Mouse (Mus musculus): Measurements from ENCODE around the gene Ikbkg. TPM values are rescaled to one million over a fixed set of nuclear protein-coding genes. Genes with fewer than 3 reads are reported as not detected.
"Not testable (repeated sequence)": the region's sequence is repeated elsewhere in the genome, so short reads cannot be mapped to it uniquely, and the experiment has no call there.

The Ikbkg gene
- total and polyA plus RNA-seq, 2 experiments from 2014 or later = 17.4 to 34.7 TPM

DNA sequence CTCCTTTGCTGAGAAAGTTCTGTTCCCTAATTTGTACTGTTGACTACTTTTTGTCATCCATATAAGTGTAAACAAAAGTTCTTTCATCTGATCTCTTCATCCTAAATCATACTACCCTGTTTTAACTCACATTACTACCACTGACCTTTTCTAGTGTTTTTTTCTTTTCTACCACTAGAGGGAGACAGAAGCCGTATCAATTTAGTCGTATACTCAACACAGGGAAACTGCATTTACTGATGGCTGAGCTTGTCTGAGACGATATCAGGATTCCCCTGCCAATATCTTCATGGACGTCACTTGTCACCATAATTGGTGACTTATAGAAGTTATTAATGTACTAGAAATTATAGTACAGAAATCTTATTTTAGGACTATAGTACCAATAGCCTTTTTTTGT, 59.7 kb downstream of the Ikbkg start:
- Histone ChIP-seq H3K4me1 (ENCODE audit: control insufficient read depth, insufficient read depth) (no peaks in the 10 kb centered on the region), H3K27ac (ENCODE audit: low read depth) (no peak overlapping the region), H3K9ac (replicated peaks; ENCODE audit: low read depth, low read length) (no peak overlapping the region), H3K4me2 (ENCODE audit: low read depth, low read length) (no peak overlapping the region), H3K4me3 (ENCODE audit: low read depth, low read length) (no peak overlapping the region), H3K27me3 (ENCODE audit: control insufficient read depth, insufficient read depth, low read length) (no peaks in the 10 kb centered on the region), H3K36me3 (replicated peaks; ENCODE audit: control insufficient read depth, insufficient read depth, low read length) (peaks cover 14% of the 10 kb centered on the region; the same call in 1 of the 2 replicates), H3K9me3 (replicated peaks; ENCODE audit: control insufficient read depth, low read length) (no peaks in the 10 kb centered on the region)
- peak; percentile 46 for DNase-seq (ENCODE audit: low spot score)
- WGBS = 10% methylated on average over 4 of the region's 4 CpGs
- TF ChIP-seq EP300 (IDR thresholded peaks at IDR 0.05; ENCODE audit: low read depth) (no peak), CTCF (IDR thresholded peaks at IDR 0.05; ENCODE audit: low read depth) (peak; percentile 66)
- ATAC-seq (ENCODE audit: insufficient read depth, low read depth) = no peak; the same call in 1 of the 2 replicates

DNA sequence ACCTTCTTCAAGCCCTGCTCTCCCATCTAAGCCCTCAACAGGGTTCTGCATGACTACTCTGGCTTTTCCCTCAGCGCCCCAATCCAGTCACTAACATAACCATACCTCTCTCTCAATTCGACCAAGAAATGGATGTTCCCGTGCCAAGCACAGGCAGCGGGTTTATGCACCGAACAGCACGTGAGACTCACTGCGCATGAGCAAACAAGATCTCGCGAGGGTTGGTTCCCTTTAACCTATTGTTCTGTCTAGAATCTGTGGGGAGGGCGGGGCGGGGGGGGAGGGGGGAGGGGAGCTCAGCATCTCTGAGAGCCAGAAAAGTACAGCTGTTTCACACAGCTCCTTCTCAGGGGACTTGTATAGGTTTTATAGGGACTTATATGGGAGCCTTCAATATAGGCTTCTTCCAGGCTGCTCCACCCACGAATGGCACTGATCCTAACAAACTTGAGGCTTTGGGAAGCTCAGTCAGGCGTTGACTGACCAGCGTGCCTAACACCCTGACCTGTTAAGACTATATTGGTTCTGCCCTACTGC, 88.3 kb downstream of the Ikbkg start, which contains the start of gene Gm6880:
TSS of gene Gm6880 (minus strand) at position 51 of the 537 bp plus-strand sequence.
- not testable (repeated sequence) for H3K4me1 ChIP-seq (ENCODE audit: control insufficient read depth, insufficient read depth); H3K27me3 ChIP-seq (ENCODE audit: control insufficient read depth, insufficient read depth, low read length); ATAC-seq (ENCODE audit: insufficient read depth, low read depth); H3K9ac ChIP-seq (replicated peaks; ENCODE audit: low read depth, low read length); H3K4me2 ChIP-seq (ENCODE audit: low read depth, low read length); H3K36me3 ChIP-seq (replicated peaks; ENCODE audit: control insufficient read depth, insufficient read depth, low read length); H3K9me3 ChIP-seq (replicated peaks; ENCODE audit: control insufficient read depth, low read length); H3K4me3 ChIP-seq (ENCODE audit: low read depth, low read length); H3K27ac ChIP-seq (ENCODE audit: low read depth); DNase-seq (ENCODE audit: low spot score)
- WGBS = 66% methylated on average over 12 of the region's 14 CpGs

DNA sequence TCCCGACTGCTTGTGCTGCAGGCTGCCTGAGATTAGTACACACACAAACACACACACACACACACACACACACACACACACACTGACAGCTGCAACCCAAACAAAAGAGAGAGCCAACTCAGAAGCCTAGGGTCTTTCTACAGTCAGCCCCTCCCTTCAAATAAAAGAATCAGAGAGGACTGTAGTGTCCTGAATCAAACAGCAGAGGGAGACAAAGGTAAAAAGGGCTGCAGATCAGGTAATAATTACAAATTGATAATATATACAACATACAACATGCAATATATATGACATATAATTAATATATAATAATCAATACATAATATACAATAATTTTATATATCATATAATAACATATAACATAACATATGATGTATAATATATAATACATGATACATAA, 104.0 kb downstream of the Ikbkg start:
- DNase-seq (ENCODE audit: low spot score) = no peak
- WGBS = 67% methylated on average over 1 of the region's 1 CpGs

More for the DNA sequence above, 104.0 kb downstream of the Ikbkg start:
- no peak overlapping the region for H3K4me3 ChIP-seq (ENCODE audit: low read depth, low read length)
- H3K4me1 ChIP-seq (ENCODE audit: control insufficient read depth, insufficient read depth) = no peaks in the 10 kb centered on the region
- no peak overlapping the region for H3K4me2 ChIP-seq (ENCODE audit: low read depth, low read length)
- TF ChIP-seq EP300 (IDR thresholded peaks at IDR 0.05; ENCODE audit: low read depth) (no peak), CTCF (IDR thresholded peaks at IDR 0.05; ENCODE audit: low read depth) (peak; percentile 31)
- no peak overlapping the region for H3K27ac ChIP-seq (ENCODE audit: low read depth)
- no peaks in the 10 kb centered on the region for H3K9me3 ChIP-seq (replicated peaks; ENCODE audit: control insufficient read depth, low read length)
- H3K27me3 ChIP-seq (ENCODE audit: control insufficient read depth, insufficient read depth, low read length) = no peaks in the 10 kb centered on the region
- H3K9ac ChIP-seq (replicated peaks; ENCODE audit: low read depth, low read length) = no peak overlapping the region
- H3K36me3 ChIP-seq (replicated peaks; ENCODE audit: control insufficient read depth, insufficient read depth, low read length) = no peaks in the 10 kb centered on the region
- no peak for ATAC-seq (ENCODE audit: insufficient read depth, low read depth)

Other genes starting within 250 kb of the Ikbkg start
- gene Tex28, start 225.5 kb upstream of the Ikbkg start, total RNA-seq (2014; rRNA removed; ENCODE audit: low replicate concordance) = not detected in 2 replicates
- not detected in 2 replicates for gene Tex28, start 225.5 kb upstream of the Ikbkg start, polyA plus RNA-seq (2015; fragmentation: Nextera tagmentation; extraction: Ambion mirVana)
- not detected in 2 replicates for gene Tktl1, start 216.0 kb upstream of the Ikbkg start, total RNA-seq (2014; rRNA removed; ENCODE audit: low replicate concordance)
- gene Tktl1, start 216.0 kb upstream of the Ikbkg start, polyA plus RNA-seq (2015; fragmentation: Nextera tagmentation; extraction: Ambion mirVana) = not detected in 2 replicates
- gene Flna, start 143.5 kb upstream of the Ikbkg start, total RNA-seq (2014; rRNA removed; ENCODE audit: low replicate concordance) = 374 and 672 TPM in 2 replicates
- gene Flna, start 143.5 kb upstream of the Ikbkg start, polyA plus RNA-seq (2015; fragmentation: Nextera tagmentation; extraction: Ambion mirVana) = 58.0 and 67.4 TPM in 2 replicates
- 34.4 and 73.4 TPM in 2 replicates for gene Emd, start 138.6 kb upstream of the Ikbkg start, total RNA-seq (2014; rRNA removed; ENCODE audit: low replicate concordance)
- 13.1 and 13.2 TPM in 2 replicates for gene Emd, start 138.6 kb upstream of the Ikbkg start, polyA plus RNA-seq (2015; fragmentation: Nextera tagmentation; extraction: Ambion mirVana)
- gene Rpl10, start 122.5 kb upstream of the Ikbkg start, total RNA-seq (2014; rRNA removed; ENCODE audit: low replicate concordance) = 2,015 and 2,184 TPM in 2 replicates
- gene Rpl10, start 122.5 kb upstream of the Ikbkg start, polyA plus RNA-seq (2015; fragmentation: Nextera tagmentation; extraction: Ambion mirVana) = 410 and 447 TPM in 2 replicates
- gene Taz, start 111.4 kb upstream of the Ikbkg start, total RNA-seq (2014; rRNA removed; ENCODE audit: low replicate concordance) = 69.3 and 71.1 TPM in 2 replicates
- 60.9 and 69.7 TPM in 2 replicates for gene Taz, start 111.4 kb upstream of the Ikbkg start, polyA plus RNA-seq (2015; fragmentation: Nextera tagmentation; extraction: Ambion mirVana)
- 11.7 and 26.5 TPM in 2 replicates for gene Dnase1l1, start 111.0 kb upstream of the Ikbkg start, total RNA-seq (2014; rRNA removed; ENCODE audit: low replicate concordance)
- gene Dnase1l1, start 111.0 kb upstream of the Ikbkg start, polyA plus RNA-seq (2015; fragmentation: Nextera tagmentation; extraction: Ambion mirVana) = 14.5 and 15.8 TPM in 2 replicates
- gene Atp6ap1, start 96.2 kb upstream of the Ikbkg start, total RNA-seq (2014; rRNA removed; ENCODE audit: low replicate concordance) = 114 and 125 TPM in 2 replicates
- gene Atp6ap1, start 96.2 kb upstream of the Ikbkg start, polyA plus RNA-seq (2015; fragmentation: Nextera tagmentation; extraction: Ambion mirVana) = 92.3 and 92.8 TPM in 2 replicates
- gene Gdi1, start 88.3 kb upstream of the Ikbkg start, total RNA-seq (2014; rRNA removed; ENCODE audit: low replicate concordance) = 62.1 and 81.6 TPM in 2 replicates
- 72.1 and 75.5 TPM in 2 replicates for gene Gdi1, start 88.3 kb upstream of the Ikbkg start, polyA plus RNA-seq (2015; fragmentation: Nextera tagmentation; extraction: Ambion mirVana)
- gene Fam50a, start 80.3 kb upstream of the Ikbkg start, total RNA-seq (2014; rRNA removed; ENCODE audit: low replicate concordance) = 2.4 and 9.8 TPM in 2 replicates
- 40.3 and 41.3 TPM in 2 replicates for gene Fam50a, start 80.3 kb upstream of the Ikbkg start, polyA plus RNA-seq (2015; fragmentation: Nextera tagmentation; extraction: Ambion mirVana)
- 12.9 and 15.9 TPM in 2 replicates for gene Plxna3, start 64.2 kb upstream of the Ikbkg start, total RNA-seq (2014; rRNA removed; ENCODE audit: low replicate concordance)
- gene Plxna3, start 64.2 kb upstream of the Ikbkg start, polyA plus RNA-seq (2015; fragmentation: Nextera tagmentation; extraction: Ambion mirVana) = 0.59 TPM in 2 replicates
- 61.1 and 76.7 TPM in 2 replicates for gene Lage3, start 39.7 kb upstream of the Ikbkg start, total RNA-seq (2014; rRNA removed; ENCODE audit: low replicate concordance)
- gene Lage3, start 39.7 kb upstream of the Ikbkg start, polyA plus RNA-seq (2015; fragmentation: Nextera tagmentation; extraction: Ambion mirVana) = 83.9 and 94.9 TPM in 2 replicates
- 44.2 and 58.2 TPM in 2 replicates for gene Ubl4a, start 20.1 kb upstream of the Ikbkg start, total RNA-seq (2014; rRNA removed; ENCODE audit: low replicate concordance)
- gene Ubl4a, start 20.1 kb upstream of the Ikbkg start, polyA plus RNA-seq (2015; fragmentation: Nextera tagmentation; extraction: Ambion mirVana) = 49.8 and 50.8 TPM in 2 replicates
- gene Slc10a3, start 19.9 kb upstream of the Ikbkg start, total RNA-seq (2014; rRNA removed; ENCODE audit: low replicate concordance) = 9.1 and 17.2 TPM in 2 replicates
- 9.4 and 10.3 TPM in 2 replicates for gene Slc10a3, start 19.9 kb upstream of the Ikbkg start, polyA plus RNA-seq (2015; fragmentation: Nextera tagmentation; extraction: Ambion mirVana)
- 32.7 and 41.1 TPM in 2 replicates for gene Fam3a, start within 50 bp of the Ikbkg start, total RNA-seq (2014; rRNA removed; ENCODE audit: low replicate concordance)
- 26.8 and 26.9 TPM in 2 replicates for gene Fam3a, start within 50 bp of the Ikbkg start, polyA plus RNA-seq (2015; fragmentation: Nextera tagmentation; extraction: Ambion mirVana)
- 11.0 and 13.8 TPM in 2 replicates for gene G6pdx, start 35.9 kb downstream of the Ikbkg start, total RNA-seq (2014; rRNA removed; ENCODE audit: low replicate concordance)
- 8.0 and 8.5 TPM in 2 replicates for gene G6pdx, start 35.9 kb downstream of the Ikbkg start, polyA plus RNA-seq (2015; fragmentation: Nextera tagmentation; extraction: Ambion mirVana)
- gene Gm6880, start 88.1 kb downstream of the Ikbkg start, total RNA-seq (2014; rRNA removed; ENCODE audit: low replicate concordance) = not detected in 2 replicates
- not detected in 2 replicates for gene Gm6880, start 88.1 kb downstream of the Ikbkg start, polyA plus RNA-seq (2015; fragmentation: Nextera tagmentation; extraction: Ambion mirVana)
- not detected in 2 replicates for gene Olfr1326-ps1, start 181.6 kb downstream of the Ikbkg start, total RNA-seq (2014; rRNA removed; ENCODE audit: low replicate concordance)
- not detected in 2 replicates for gene Olfr1326-ps1, start 181.6 kb downstream of the Ikbkg start, polyA plus RNA-seq (2015; fragmentation: Nextera tagmentation; extraction: Ambion mirVana)
- not detected in 2 replicates for gene Olfr1325, start 199.4 kb downstream of the Ikbkg start, total RNA-seq (2014; rRNA removed; ENCODE audit: low replicate concordance)
- not detected in 2 replicates for gene Olfr1325, start 199.4 kb downstream of the Ikbkg start, polyA plus RNA-seq (2015; fragmentation: Nextera tagmentation; extraction: Ambion mirVana)

All from heart, postnatal 0 days (tissue).